Mouse (Mus musculus) midbrain, embryonic 13.5 days (tissue): ENCODE measurements around the gene Ypel3. TPM values are rescaled to one million over a fixed set of nuclear protein-coding genes. Genes with fewer than 3 reads are reported as not detected.

ENCODE experiments used
- ATAC-seq: fragments of 200-750 bp; cut with Nextera tagmentation; 2 replicates; pipeline ENCODE4 v1.8.0; 2017; ENCODE audit warnings: mild to moderate bottlenecking, moderate TSS enrichment, moderate library complexity
- H3K27ac ChIP-seq: fragments of 300-500 bp; sonication (generic); 2 replicates; pipeline ENCODE4 v1.5.1; 2015; ENCODE audit warnings: inconsistent platforms, mild to moderate bottlenecking, moderate library complexity
- H3K27me3 ChIP-seq: fragments of 300-500 bp; sonication (generic); 2 replicates; pipeline ENCODE4 v1.6.1; 2015; ENCODE audit warnings: mild to moderate bottlenecking, inconsistent platforms
- H3K36me3 ChIP-seq: fragments of 300-500 bp; sonication (generic); 2 replicates; pipeline ENCODE4 v1.6.1; 2015; ENCODE audit warnings: mild to moderate bottlenecking, inconsistent platforms
- H3K4me1 ChIP-seq: fragments of 300-500 bp; sonication (generic); replicated peaks from 2 replicates; pipeline ENCODE4 v1.6.1; 2015; ENCODE audit warnings: inconsistent platforms
- H3K4me2 ChIP-seq: fragments of 300-500 bp; sonication (generic); replicated peaks from 2 replicates; pipeline ENCODE4 v1.6.1; 2015; ENCODE audit warnings: moderate library complexity, mild to moderate bottlenecking, inconsistent platforms
- H3K4me3 ChIP-seq: fragments of 300-500 bp; sonication (generic); replicated peaks from 2 replicates; pipeline ENCODE4 v1.5.1; 2015; ENCODE audit warnings: mild to moderate bottlenecking, inconsistent platforms
- H3K9ac ChIP-seq: fragments of 300-500 bp; sonication (generic); replicated peaks from 2 replicates; pipeline ENCODE4 v1.6.1; 2015; ENCODE audit warnings: mild to moderate bottlenecking, inconsistent platforms
- H3K9me3 ChIP-seq: fragments of 300-500 bp; sonication (generic); 2 replicates; pipeline ENCODE4 v1.6.1; 2016; ENCODE audit warnings: mild to moderate bottlenecking, inconsistent platforms
- whole genome bisulfite sequencing: fragments of 180-500 bp; shearing (Covaris S2); methylation state at CpG from one replicate; pipeline ENCODE4 v1.1.7; 2015; 5-methylcytosine and 5-hydroxymethylcytosine counted together
- polyA plus RNA-seq: library from polyadenylated mRNA; unstranded; fragments of >200 nt; fragmentation: Nextera tagmentation; extraction: Ambion mirVana; gene quantifications from 2 replicates; pipeline ENCODE4 v1.2.1, GENCODE M21; 2015

The Ypel3 gene
- polyA plus RNA-seq, 1 experiment from 2014 or later: 180 TPM

DNA sequence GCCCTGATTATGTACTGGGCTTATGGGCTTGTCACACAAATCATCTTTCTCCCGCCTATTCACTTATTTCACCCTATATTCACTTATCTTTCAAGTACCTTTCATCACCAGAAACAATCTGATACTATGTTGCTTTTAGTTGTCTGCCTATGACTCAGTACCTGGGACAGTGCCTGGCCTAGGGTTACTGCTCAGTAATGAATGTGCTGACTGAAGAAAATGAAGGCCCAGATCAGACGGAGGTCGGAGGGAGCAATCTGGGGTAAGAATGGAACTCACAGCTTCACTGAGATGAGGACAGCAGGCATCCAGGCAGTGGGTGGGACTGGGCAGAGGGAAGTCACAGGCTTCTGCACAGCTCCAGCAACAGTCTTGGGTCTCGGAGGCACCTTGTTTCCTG is 30.6 kb downstream of the Ypel3 start:
- H3K9ac ChIP-seq: peak overlapping the region; percentile 87; the same call in 1 of the 2 replicates
- H3K27me3 ChIP-seq: no peaks in the 10 kb centered on the region
- peaks cover 14% of the 10 kb centered on the region for H3K36me3 ChIP-seq
- H3K4me1 ChIP-seq: peaks cover 20% of the 10 kb centered on the region
- H3K27ac ChIP-seq: no peak overlapping the region
- 85% methylated on average over 4 of the region's 4 CpGs for WGBS
- H3K4me3 ChIP-seq: no peak overlapping the region
- H3K4me2 ChIP-seq: peak overlapping the region; percentile 87
- ATAC-seq: no peak
- no peaks in the 10 kb centered on the region for H3K9me3 ChIP-seq

DNA sequence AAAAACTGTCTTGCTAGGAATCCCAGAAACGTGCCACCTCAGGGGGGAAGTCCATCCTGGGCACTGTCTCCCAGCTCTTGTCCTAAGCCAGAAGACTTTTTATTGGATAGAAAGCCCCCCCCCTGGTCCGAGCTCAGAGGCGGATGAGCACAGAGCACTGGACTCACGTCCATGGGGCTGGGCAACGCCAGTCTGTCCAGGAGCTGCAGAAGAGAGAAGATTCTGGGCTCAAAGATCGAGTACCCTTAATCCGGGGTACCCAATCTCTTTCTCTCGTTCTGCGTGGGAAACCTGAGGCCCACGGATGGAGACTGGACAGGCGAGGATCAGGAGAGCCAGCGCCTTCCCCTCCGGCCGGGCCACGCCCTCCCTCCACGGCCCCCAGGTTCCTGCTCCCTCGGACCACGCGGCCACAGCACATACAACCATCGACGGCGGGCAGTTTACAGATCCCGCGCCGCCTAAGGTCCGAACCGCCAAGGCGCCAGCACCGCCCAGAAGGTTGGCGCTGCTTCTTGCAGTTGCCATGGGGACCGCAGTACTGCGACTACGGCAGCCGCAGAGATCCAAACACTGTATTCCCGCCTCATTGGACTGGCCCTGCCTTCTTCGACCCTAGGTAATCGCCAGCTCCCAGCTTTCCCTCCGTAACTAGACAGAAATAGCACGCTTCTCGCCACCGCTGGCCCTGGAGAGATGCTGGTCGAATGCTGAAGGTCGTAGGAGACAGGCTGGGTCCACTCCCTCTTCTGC is 32.1 kb downstream of the Ypel3 start:
- Histone ChIP-seq H3K27me3 (no peaks in the 10 kb centered on the region), H3K4me3 (peak overlapping the region; percentile 77), H3K36me3 (peaks cover 6% of the 10 kb centered on the region; the same call in 1 of the 2 replicates), H3K27ac (peak overlapping the region; percentile 78), H3K4me1 (peaks cover 20% of the 10 kb centered on the region), H3K9ac (peak overlapping the region; percentile 87), H3K9me3 (no peaks in the 10 kb centered on the region), H3K4me2 (peak overlapping the region; percentile 87)
- under 1% methylated on average over 42 of the region's 43 CpGs for WGBS
- peak; percentile 95 for ATAC-seq

DNA sequence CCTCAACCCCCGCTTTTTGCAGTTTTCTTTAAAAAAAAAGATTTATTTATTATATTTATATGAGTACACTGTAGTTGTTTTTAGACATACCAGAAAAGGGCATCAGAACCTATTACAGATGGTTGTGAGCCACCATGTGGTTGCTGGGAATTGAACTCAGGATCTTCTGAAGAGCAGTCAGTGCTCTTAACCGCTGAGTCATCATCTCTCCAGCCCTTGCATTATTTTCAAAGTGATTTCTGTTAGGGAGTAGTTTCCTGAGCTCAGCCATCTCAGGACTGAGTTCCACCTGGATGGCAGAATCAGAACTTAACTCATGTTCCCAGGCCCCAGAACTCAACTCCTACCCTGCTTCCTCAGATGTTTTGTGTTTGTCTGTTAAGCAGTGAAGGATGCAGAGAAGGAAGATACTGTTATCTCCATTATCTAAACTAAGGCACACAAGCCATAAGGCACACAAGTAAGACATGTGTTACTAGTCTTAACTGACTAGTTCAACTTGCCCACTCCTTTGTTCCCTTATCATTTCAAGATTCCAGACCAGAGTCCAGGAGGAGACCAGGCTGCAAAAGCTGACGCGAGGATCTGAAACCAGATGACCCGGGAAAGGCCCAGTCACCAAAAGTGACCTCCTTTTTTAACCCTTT is 33.1 kb downstream of the Ypel3 start:
- Histone ChIP-seq H3K27ac (no peak overlapping the region), H3K4me2 (peak overlapping the region; percentile 87), H3K27me3 (no peaks in the 10 kb centered on the region), H3K9ac (peak overlapping the region; percentile 87; the same call in 1 of the 2 replicates), H3K4me3 (peak overlapping the region; percentile 77), H3K36me3 (0 out of 2 replicates have a peak, but pooled peaks cover 3% of the 10 kb centered on the region), H3K9me3 (no peaks in the 10 kb centered on the region), H3K4me1 (peaks cover 20% of the 10 kb centered on the region)
- WGBS: 70% methylated on average over 5 of the region's 5 CpGs
- ATAC-seq: no peak

DNA sequence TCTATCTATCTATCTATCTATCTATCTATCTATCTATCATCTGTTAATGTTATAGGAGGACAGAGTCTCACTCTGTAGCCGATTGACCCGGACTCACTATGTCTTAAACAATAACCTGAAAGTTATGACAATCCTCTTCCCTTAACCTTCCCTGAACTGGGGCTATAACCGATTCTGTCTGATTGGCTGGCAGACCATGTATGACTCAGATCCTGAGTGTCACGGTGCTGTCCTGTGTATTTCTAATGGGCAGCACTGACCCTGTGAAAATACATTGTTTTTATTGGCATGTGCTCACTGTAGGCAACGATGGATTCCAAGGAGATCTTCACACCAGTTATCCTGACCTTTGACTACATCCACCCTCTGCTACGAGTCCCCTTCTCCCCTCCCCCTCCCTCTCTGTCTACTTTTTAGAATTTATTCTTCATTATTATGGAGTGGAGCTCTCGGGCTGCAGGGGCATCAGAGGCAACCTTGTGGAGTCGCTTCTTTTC is 39.0 kb downstream of the Ypel3 start:
- Histone ChIP-seq H3K4me2 (no peak overlapping the region), H3K27me3 (no peaks in the 10 kb centered on the region), H3K27ac (no peak overlapping the region), H3K36me3 (no peaks in the 10 kb centered on the region), H3K4me1 (no peaks in the 10 kb centered on the region), H3K9me3 (peaks cover 3% of the 10 kb centered on the region; the same call in 1 of the 2 replicates), H3K4me3 (no peak overlapping the region), H3K9ac (no peak overlapping the region)
- no peak for ATAC-seq
- 54% methylated on average over 8 of the region's 8 CpGs for WGBS

DNA sequence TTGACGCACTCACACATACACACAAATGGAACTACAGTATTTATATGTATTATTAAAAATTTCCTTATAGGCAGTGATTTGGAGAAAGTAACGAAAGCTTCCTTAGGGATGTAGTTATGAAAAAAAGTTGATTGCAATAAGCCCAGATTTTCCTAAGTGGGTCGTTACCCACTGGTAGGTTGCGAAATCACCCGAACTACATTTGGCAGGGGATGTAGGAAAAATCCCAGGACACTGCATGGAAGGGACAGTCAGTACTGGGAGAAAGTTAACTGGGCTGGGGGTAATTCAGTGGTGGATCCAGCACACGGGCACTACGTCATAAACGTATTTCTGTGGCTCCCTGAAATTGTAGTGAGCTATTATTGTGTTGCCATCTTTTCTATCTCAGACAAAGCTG is 39.7 kb downstream of the Ypel3 start:
- H3K27me3 ChIP-seq: no peaks in the 10 kb centered on the region
- H3K4me1 ChIP-seq: no peaks in the 10 kb centered on the region
- ATAC-seq: no peak
- no peak overlapping the region for H3K4me3 ChIP-seq
- H3K27ac ChIP-seq: no peak overlapping the region
- H3K9ac ChIP-seq: no peak overlapping the region
- H3K9me3 ChIP-seq: peaks cover 3% of the 10 kb centered on the region; the same call in 1 of the 2 replicates
- no peak overlapping the region for H3K4me2 ChIP-seq
- WGBS: 89% methylated on average over 8 of the region's 8 CpGs
- H3K36me3 ChIP-seq: no peaks in the 10 kb centered on the region

DNA sequence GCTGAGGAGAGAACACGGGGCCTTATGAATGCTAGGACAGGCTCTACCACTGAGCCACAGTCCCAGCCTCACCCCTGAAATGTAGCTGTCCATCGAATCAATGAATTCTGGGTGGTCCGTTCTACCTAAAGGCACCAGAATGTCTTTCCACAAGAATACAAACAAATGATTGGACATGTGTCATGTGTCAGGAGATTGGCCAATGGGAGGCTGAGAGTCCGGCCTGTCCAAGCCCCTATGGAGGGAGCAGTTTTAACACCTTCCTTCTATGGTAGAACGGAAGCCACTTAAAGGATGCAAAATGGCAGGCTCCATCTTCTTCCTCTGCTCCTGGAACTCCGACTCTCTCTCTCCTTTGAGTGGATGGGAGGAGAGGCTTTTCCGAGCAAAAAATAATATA is 40.8 kb downstream of the Ypel3 start:
- Histone ChIP-seq H3K4me3 (no peak overlapping the region), H3K9me3 (peaks cover 3% of the 10 kb centered on the region; the same call in 1 of the 2 replicates), H3K27ac (no peak overlapping the region), H3K4me1 (peaks cover 7% of the 10 kb centered on the region), H3K36me3 (no peaks in the 10 kb centered on the region), H3K4me2 (no peak overlapping the region), H3K9ac (no peak overlapping the region), H3K27me3 (no peaks in the 10 kb centered on the region)
- 93% methylated on average over 7 of the region's 7 CpGs for WGBS
- no peak for ATAC-seq

DNA sequence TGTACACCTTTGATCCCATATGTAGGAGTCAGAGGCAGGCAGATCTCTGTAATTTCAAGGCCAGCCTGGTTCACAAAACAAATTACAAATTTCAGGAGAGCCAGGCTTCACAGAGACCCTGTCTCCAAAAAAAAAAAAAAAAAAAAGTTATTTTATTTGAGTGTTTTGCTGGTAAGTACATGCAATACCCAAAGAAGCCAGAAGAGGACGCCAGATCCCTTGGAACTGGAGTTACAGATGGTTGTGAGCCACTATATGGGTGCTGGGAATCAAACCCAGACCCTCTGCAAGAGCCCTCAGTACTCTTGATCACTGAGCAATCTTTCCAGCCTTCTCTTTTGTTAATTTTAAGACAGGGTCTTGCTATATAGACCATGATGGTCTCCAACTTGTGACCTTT is 42.1 kb downstream of the Ypel3 start:
- Histone ChIP-seq H3K27ac (no peak overlapping the region), H3K9ac (no peak overlapping the region), H3K4me1 (peaks cover 13% of the 10 kb centered on the region), H3K36me3 (no peaks in the 10 kb centered on the region), H3K9me3 (peaks cover 3% of the 10 kb centered on the region; the same call in 1 of the 2 replicates), H3K4me3 (no peak overlapping the region), H3K4me2 (no peak overlapping the region), H3K27me3 (no peaks in the 10 kb centered on the region)
- WGBS: 40% methylated on average over 1 of the region's 1 CpGs
- ATAC-seq: no peak

DNA sequence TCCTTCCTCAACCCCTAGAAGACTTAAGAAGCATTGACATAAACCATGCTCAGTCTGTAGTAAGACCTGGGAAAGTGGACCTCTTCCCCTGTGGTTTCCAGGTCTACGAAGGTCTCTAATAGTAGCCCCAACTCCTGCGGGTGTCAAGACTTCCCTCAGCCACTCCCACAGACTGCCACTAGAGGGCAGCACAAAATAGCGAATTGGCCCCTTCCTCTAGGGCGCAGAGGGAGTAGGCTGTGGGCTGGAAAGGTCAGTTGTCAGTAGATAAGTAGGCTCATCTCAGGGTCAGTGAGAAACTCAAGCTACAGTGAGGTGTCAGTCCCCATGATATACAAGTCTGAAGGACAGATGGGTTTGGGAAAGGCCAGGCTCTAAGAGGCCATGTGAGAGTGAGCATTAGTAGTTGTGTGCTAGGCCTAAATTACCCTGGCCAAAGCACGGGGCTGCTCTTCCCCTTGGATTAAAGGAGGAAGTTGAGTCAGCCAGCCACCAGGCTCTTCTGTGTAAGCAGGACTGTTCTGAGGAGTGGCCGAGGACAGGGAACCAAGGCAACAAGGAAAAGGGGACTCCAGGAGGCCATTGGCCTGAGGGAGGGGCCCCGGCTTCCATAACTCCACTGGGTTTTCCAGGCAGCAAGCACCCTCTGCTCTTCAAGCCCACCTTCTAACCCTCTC is 45.2 kb downstream of the Ypel3 start:
- no peaks in the 10 kb centered on the region for H3K27me3 ChIP-seq
- peak; percentile 24 for ATAC-seq
- peak overlapping the region; percentile 54 for H3K4me2 ChIP-seq
- 21% methylated on average over 7 of the region's 7 CpGs for WGBS
- peak overlapping the region; percentile 87 for H3K9ac ChIP-seq
- peak overlapping the region; percentile 70 for H3K4me3 ChIP-seq
- H3K9me3 ChIP-seq: peaks cover 3% of the 10 kb centered on the region; the same call in 1 of the 2 replicates
- peak overlapping the region; percentile 93 for H3K27ac ChIP-seq
- peaks cover 44% of the 10 kb centered on the region for H3K4me1 ChIP-seq
- H3K36me3 ChIP-seq: peaks cover 6% of the 10 kb centered on the region; the same call in 1 of the 2 replicates

DNA sequence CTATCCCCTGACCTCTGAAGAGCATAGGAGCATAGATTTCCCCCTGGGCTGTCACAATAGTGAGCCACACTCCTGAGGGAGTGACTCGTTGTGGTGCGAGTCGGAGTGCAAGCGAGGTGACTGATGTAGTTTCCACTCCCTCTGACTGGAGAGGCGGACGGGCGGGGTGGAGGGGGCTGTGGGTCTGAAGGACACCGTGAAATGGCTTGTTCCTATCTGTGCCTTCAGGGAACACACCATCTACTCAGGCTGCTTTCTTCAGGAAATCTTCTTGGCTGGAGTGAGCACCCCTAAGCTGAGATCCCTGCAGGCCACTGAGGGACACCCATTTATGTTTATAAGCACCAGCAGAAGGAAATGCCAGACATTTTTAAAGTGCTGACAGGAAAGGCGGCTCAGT is 46.0 kb downstream of the Ypel3 start:
- Histone ChIP-seq H3K27ac (peak overlapping the region; percentile 93), H3K27me3 (no peaks in the 10 kb centered on the region), H3K9ac (peak overlapping the region; percentile 87), H3K36me3 (peaks cover 13% of the 10 kb centered on the region; the same call in 1 of the 2 replicates), H3K4me2 (peak overlapping the region; percentile 54), H3K4me1 (peaks cover 51% of the 10 kb centered on the region), H3K4me3 (peak overlapping the region; percentile 70), H3K9me3 (peaks cover 3% of the 10 kb centered on the region; the same call in 1 of the 2 replicates)
- WGBS: 10% methylated on average over 9 of the region's 9 CpGs
- peak; percentile 31 for ATAC-seq

DNA sequence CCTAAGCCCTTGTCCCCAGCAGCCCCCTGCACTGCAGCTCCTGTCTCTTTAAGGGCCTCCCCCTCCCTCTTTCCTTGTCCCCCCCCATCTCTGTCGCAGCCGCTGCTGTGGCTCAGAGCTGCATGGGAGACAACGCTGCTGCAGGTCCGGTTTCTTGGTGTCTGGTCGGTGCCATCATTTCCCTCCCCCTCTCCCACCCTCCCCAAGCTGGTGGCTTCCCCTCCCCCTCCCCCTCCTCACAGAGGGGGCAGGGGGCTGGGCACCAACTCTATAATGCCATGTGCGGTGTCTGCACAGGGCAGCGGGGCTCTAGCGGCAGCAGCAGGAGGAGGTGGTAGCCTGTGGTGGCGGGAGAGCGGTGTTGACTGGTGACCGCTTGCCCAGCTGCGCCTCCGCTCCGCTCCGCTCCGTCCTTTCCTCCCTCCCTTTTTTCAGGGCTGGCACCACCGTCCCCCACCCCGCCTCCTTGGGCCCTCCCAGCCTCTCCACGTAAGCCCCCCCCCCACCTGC is 46.5 kb downstream of the Ypel3 start:
- peak overlapping the region; percentile 87 for H3K9ac ChIP-seq
- H3K4me2 ChIP-seq: peak overlapping the region; percentile 54
- peak; percentile 87 for ATAC-seq
- no peaks in the 10 kb centered on the region for H3K27me3 ChIP-seq
- peaks cover 52% of the 10 kb centered on the region for H3K4me1 ChIP-seq
- H3K9me3 ChIP-seq: peaks cover 3% of the 10 kb centered on the region; the same call in 1 of the 2 replicates
- peak overlapping the region; percentile 70 for H3K4me3 ChIP-seq
- WGBS: under 1% methylated on average over 19 of the region's 19 CpGs
- H3K36me3 ChIP-seq: peaks cover 15% of the 10 kb centered on the region; the same call in 1 of the 2 replicates
- peak overlapping the region; percentile 93 for H3K27ac ChIP-seq

DNA sequence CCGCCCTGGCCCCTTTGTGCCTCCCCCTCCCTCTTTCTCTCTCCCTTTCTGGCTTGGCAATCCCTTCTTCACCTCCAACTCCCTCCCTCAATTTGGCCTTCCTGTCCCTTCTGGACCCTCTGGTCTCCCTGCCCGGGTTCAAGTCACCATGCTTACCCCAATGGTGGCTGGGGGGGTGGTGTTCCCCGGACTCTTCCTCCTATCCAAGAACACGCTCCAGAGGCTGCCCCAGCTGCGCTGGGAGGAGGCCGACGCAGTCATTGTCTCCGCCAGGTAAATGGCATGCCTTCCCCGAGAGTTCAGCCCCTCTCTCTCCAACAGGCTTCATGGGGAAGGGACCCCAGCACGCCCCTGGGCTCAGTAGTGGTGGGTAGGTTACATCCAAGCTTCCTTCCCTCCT is 47.2 kb downstream of the Ypel3 start:
- peak overlapping the region; percentile 93 for H3K27ac ChIP-seq
- no peaks in the 10 kb centered on the region for H3K27me3 ChIP-seq
- peak overlapping the region; percentile 87 for H3K9ac ChIP-seq
- H3K4me1 ChIP-seq: peaks cover 54% of the 10 kb centered on the region
- peak; percentile 16 for ATAC-seq
- 4% methylated on average over 10 of the region's 10 CpGs for WGBS
- peak overlapping the region; percentile 54 for H3K4me2 ChIP-seq
- peak overlapping the region; percentile 70 for H3K4me3 ChIP-seq
- H3K9me3 ChIP-seq: peaks cover 2% of the 10 kb centered on the region; the same call in 1 of the 2 replicates
- H3K36me3 ChIP-seq: peaks cover 21% of the 10 kb centered on the region
